Mouse (Mus musculus) myocyte (in vitro differentiated cells): ENCODE measurements at regions not wholly inside any gene's neighbourhood (a gene's known extent, or its start where the extent isn't known, plus 50 kb on each side); places are given as distances from the start of the nearest gene placed in this dataset.

ENCODE experiments used
- MYOG ChIP-seq, 3 experiments: IDR thresholded peaks; one replicate each; pipeline ENCODE4 v1.6.1; 2011; ENCODE audit warnings: control low read depth in 2 of 3, low read depth in 2 of 3, mild to moderate bottlenecking in 2 of 3; ENCODE audit not compliant: insufficient read length in 2 of 3, control insufficient read depth in 1 of 3, insufficient read depth in 1 of 3
- POLR2A ChIP-seq: IDR thresholded peaks from one replicate; pipeline ENCODE4 v1.6.1; 2011; ENCODE audit warnings: low read depth, mild to moderate bottlenecking, control low read depth, moderate library complexity; ENCODE audit not compliant: insufficient read length
- REST ChIP-seq: IDR thresholded peaks from one replicate; pipeline ENCODE4 v1.6.1; 2011; ENCODE audit warnings: mild to moderate bottlenecking, control low read depth, moderate library complexity; ENCODE audit not compliant: insufficient read depth, insufficient read length
- SRF ChIP-seq: IDR thresholded peaks from one replicate; pipeline ENCODE4 v1.6.1; 2011; ENCODE audit warnings: low read depth; ENCODE audit not compliant: control insufficient read depth, insufficient read length
- USF1 ChIP-seq: IDR thresholded peaks from one replicate; pipeline ENCODE4 v1.6.1; 2011; ENCODE audit warnings: low read depth, mild to moderate bottlenecking, control low read depth, moderate library complexity

DNA sequence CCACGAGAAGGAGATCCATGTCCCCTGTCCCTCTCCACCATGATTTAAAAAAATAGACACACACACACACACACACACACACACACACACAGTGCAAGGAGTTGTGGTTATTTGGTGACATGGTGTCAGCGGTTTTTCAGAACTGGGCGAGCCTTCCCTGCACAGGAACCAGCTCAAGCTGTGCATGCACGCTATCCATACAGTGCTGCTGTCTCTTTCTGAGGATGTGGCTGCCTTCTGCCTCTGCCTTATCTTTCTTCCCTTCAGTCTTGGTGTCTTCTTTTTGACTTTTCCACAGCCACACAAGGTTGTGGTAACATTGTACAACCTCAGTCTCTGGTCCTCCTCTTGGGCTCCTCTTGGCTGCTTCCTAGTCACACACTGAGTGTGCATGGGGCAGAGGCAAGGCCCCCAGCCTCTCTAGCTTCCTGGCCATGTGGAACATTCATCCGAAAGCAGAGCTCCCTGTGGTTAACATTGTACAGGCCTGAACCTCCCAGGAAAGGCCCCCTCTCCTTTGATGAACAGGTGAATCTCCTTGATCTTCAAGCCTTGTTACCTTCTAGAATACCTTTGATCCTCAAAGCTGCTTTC, 157.6 kb downstream of the Gadd45g start:
- no peak for TF ChIP-seq POLR2A
- no peak for TF ChIP-seq USF1
- no peak for TF ChIP-seq REST
- no peak for TF ChIP-seq SRF
- TF ChIP-seq MYOG (IDR thresholded peaks at IDR 0.05; ENCODE audit: control insufficient read depth in 1 of 3, insufficient read depth in 1 of 3, insufficient read length in 2 of 3, low read depth in 2 of 3): no peak
